Mouse (Mus musculus) lung, adult 2 months (tissue): ENCODE measurements around the gene Rassf3.

Source experiments
- CTCF ChIP-seq: fragments of 200-500 bp; IDR thresholded peaks from 2 replicates; pipeline ENCODE4 v1.5.1; 2011; ENCODE audit warnings: mild to moderate bottlenecking, low read length, control low read depth; ENCODE audit not compliant: insufficient read depth
- POLR2A ChIP-seq: fragments of 200-500 bp; IDR thresholded peaks from 2 replicates; pipeline ENCODE4 v1.6.1; 2011; ENCODE audit warnings: low read depth, mild to moderate bottlenecking, control low read depth, low read length, borderline replicate concordance; ENCODE audit errors: extremely low read depth

DNA sequence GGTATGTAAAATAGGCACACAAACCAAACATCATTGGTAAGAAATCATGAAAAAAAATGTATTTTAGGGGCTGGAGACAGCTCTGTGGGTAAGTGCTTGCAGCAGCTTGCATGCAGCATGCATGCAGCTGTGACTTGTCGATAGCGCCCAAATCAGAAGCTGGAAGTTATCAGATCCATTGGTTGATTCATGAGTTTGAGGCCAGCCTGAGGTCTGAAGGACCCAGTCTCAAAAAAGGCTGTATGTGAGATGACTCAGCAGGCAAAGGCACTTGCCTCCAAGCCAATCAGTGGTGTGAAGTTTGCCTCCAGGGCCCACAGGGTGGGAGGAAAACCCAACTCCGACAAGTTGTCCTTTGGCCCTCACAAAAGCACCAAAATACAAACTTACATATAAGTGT is 6.5 kb downstream of the Rassf3 start:
- TF ChIP-seq CTCF (no peak), POLR2A (no peak)
